Mouse (Mus musculus) heart, adult 8-10 months (tissue): ENCODE data around the gene Zfp358. TPM values are rescaled to one million over a fixed set of nuclear protein-coding genes. Genes with fewer than 3 reads are reported as not detected.

Experiments
- DNase-seq: peaks from one replicate; pipeline ENCODE4 v3.0.0; 2022; ENCODE audit warnings: low spot score
- total RNA-seq, 4 experiments: library from RNA; stranded (reverse); gene quantifications; 2 replicates each; pipeline ENCODE4 v1.2.4; 2022

The Zfp358 gene
- total RNA-seq, 4 experiments from 2014 or later = 24.2 to 30.9 (median 29.6) TPM

DNA sequence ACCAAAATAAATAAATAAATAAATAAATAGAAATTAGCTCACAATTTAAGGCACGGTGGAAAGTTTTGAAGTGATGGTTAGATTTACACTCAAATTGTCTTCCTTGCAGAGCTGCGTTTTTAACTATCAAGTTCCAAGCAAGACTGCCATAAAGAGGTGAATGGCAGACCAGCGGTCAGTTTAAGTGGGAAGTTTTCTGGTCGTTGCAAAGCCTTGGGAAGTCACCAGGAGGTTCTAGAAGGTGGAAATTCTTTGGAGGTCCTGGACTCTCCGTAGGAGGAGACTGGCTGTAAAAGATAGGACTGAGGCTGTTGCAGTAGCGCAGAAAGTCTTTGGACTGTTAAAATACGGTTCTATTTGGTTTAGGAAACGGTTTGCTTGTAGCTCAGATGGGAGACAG is 6.8 kb downstream of the Zfp358 start:
- DNase-seq = no peak

DNA sequence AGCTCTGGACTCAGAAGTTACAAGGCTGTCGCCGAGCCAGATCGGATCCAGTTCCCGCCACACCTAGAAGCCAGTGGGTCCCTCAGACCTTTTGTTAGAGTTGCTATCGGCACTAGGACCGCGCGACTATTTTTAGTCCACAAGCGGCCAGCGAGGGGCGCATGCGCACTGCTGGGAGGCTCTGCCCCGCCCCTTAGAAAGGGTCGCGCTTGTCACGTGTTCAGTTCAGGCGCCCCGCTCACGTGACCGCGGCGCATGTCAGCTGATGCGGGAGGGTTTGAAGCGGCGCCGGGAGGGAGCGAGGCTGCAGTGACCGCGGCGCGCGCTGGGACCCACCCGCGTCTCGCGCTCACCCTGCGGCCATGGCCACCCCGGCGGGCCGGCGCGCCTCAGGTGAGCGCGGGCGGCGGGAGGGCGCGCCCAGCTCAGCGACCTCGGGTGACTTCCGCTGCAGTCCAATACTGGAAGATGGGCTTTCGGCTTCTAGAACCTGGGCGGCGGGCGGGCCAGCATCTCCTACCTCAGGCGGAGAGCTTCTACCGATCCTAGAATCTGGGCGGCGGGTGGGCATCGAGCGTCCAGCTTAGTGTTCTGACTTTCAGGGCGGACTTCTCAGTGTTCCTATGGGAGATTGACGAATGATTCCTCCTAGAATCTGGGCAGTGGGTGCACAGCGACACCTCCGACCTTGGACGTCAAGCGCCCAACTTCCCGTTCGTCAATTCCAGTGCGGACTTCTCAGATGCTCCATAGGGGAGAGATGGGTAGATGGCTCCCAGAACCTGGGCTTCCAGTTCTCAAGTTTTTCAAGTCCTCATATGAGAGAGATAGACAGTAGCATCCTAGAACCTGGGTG is 7.5 kb downstream of the Zfp358 start, which contains the start of gene Mcoln1:
Gene Mcoln1, plus strand, starts transcription at position 223 of the 856 bp plus-strand sequence.
- peak; percentile 98 for DNase-seq

DNA sequence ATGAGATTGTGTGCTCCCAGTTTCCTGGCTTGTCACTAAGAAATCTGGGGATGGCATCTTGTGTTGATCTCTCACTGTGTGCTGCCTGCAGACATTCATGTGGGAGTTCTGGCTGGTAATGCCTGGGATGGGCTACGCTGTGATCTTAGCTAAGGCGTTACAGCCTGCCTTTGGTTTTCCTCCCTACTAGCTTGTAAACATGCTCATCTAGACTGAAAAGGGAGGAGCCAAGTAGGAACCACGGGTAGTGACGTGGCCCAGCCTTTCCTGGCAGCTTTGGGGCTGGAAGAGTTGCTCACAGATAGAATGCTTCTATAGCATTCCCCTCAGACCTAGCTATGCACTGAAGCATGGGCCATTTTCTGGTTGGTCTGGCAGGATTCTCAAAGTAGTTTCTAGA is 9.3 kb downstream of the Zfp358 start:
- DNase-seq = no peak

- DNase-seq = no peak
These were observed 15.2 kb downstream of the Zfp358 start for GRCm38 (mm10) chr8:3507979-3508754.

DNA sequence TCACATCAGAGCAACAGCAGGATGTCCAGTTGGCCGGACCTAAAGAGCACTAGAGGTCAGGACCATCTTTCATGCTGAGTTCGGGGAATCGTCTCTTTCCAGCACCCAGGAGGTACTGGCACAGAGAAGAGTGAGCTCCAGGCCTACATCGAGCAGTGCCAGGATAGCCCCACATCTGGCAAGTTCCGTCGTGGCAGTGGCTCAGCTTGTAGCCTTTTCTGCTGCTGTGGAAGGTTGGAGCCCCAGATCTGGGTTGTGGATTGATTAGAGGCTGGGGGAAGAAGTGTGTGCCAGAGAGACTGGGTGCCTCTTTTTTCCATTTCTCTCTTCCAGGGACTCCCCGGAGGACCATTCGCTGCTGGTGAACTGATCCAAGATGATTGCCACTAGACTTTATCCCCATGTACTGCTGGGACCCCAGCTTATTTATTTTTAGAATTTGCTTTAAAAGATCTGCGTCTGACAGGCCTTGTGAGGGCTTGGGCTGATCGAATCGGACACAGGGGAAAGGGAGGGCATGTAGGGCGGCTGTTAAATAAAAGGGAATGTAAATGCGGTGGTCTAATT is 21.8 kb downstream of the Zfp358 start:
- peak; percentile 13 for DNase-seq

DNA sequence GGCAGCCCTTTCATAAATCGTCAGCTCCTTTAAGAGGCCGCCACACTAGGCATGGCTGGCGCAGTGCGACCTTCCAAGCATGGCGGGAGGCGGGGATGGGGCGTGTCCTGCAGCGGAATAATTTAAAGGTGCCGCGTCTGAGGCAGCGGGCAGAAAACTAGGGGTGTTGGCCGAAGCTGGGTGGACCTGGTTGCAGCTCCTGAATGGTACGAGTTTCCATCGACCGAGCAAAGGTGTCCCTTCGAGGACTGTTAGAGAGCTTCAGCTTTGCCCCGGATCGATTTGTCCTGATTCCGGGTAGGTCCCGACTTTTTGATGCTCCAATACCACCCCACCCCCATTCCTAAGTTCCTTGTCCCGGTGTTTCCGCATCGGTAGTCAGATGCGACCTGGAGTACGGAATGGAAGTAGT is 22.3 kb downstream of the Zfp358 start, which contains the start of gene Pnpla6:
Gene Pnpla6, plus strand, starts transcription at position 125 of the 412 bp plus-strand sequence.
- peak; percentile 92 for DNase-seq

DNA sequence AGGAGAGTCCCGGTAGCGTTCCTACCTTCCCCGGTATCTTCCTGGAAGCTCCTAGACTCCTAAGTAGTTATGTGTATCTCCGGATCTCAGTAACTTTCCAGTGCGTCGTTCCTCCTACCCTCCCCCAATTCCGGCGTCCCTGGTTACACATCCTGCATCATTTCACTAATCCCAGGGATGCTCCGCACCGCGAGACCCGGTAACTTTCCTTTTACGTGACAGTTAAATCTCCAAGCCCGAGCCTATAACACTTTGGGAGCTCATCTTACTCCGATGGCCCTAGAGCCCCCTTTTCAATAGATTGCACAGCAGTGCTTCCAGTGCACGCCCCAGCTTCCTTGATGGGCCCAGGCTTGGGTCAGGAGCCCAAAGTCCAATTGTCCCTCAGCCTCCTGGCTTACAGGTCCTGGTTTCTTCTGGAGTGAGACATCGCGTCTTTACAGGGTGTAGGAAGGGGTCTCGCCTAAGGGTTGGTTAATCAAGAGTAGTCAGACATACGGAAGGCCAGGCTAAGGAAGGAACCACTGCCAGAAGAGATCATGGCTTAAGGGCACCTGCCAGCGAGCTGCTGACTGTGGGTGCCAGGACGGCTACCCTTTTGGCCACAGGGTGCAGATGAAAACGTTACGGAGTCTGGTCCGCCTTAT is 23.0 kb downstream of the Zfp358 start:
- peak; percentile 48 for DNase-seq

DNA sequence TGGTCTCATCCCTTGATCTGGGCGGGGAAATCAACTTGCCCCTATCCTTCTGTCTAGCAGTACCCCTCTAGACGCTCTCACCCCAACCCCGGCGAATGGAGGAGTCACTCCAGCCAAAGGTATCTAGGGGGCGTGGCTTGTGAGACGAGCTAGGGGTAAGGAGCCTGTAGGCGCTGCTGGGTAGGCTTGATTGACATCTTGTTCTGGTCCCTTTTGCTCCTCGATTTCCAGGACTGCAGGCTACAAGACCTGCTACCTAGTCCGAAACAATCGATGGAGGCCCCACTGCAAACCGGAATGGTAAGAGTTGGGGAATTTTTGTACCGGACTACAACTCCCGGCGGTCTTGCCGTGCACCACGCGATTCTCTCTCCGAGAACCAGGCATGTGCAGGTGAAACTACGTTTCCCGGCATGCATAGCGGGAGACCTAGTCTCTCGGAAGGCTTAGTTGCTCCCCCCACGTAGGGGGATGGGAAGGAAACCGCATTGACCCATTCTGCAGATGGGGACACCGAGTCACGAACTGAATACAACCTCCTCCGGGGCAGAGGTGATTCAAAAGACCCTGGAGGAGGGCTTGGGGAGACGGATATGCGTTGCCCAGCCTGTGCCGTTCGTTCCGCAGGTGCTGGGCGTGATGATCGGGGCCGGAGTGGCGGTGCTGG is 23.6 kb downstream of the Zfp358 start:
- DNase-seq = peak; percentile 94

DNA sequence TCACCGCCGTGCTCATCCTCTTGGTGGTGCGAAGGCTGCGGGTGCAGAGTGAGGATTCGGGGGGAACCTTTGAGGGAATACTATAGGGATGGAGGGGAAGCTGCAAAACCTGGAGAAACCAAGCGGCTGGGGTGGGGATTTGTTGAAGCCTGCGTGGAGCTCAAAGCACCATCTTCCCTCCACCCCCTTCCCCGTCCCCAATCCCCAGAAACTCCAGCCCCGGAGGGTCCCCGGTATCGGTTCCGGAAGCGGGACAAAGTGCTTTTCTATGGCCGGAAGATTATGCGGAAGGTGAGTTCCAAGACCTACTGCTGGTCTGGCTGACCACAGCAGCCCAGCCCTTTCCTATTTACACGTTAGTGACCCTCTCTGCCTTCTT is 24.2 kb downstream of the Zfp358 start:
- peak; percentile 47 for DNase-seq

GRCm38 (mm10) chr8:3522007-3522697 is 29.2 kb downstream of the Zfp358 start:
- DNase-seq = no peak

DNA sequence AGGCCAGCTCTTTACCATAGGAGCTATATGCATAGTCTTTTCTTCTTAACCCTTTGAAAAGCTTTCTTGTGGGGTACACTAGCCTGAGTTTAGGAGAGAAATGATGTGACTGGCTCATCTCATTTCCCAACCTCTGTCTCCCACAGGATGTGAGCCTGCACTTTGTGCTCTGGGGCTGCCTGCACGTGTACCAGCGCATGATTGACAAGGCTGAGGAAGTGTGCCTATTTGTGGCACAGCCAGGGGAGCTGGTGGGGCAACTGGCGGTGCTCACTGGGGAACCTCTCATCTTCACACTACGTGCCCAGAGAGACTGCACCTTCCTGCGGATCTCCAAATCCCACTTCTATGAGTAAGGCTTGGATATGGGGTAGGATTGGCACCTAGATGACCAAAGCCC is 37.9 kb downstream of the Zfp358 start:
- no peak for DNase-seq

DNA sequence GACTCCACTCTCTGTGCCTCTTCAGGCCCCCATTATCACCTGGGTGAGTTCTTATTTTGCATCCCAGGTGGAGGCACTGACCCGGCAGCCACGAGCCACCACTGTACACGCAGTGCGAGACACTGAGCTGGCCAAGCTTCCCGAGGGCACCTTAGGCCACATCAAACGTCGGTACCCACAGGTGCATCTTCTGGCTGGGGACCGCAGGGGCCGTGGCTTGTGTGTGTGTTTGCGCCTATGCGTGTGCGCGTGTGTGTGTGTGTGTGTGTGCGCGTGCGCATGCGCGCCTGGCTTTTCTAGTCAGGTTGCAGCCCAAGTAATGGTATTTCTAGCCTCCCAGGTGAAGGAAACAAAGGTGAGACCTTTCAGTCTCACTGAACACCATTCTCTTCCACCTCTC is 39.0 kb downstream of the Zfp358 start:
- no peak for DNase-seq

GRCm38 (mm10) chr8:3536053-3536841 is 43.3 kb downstream of the Zfp358 start:
- no peak for DNase-seq

- DNase-seq = no peak
These were observed 44.0 kb downstream of the Zfp358 start for GRCm38 (mm10) chr8:3536940-3537339.

- no peak for DNase-seq
These were observed 44.7 kb downstream of the Zfp358 start for GRCm38 (mm10) chr8:3537666-3538065.

GRCm38 (mm10) chr8:3539146-3539545 is 46.2 kb downstream of the Zfp358 start:
- DNase-seq = no peak

- DNase-seq = no peak
These were observed 47.1 kb downstream of the Zfp358 start for GRCm38 (mm10) chr8:3540076-3540475.

DNA sequence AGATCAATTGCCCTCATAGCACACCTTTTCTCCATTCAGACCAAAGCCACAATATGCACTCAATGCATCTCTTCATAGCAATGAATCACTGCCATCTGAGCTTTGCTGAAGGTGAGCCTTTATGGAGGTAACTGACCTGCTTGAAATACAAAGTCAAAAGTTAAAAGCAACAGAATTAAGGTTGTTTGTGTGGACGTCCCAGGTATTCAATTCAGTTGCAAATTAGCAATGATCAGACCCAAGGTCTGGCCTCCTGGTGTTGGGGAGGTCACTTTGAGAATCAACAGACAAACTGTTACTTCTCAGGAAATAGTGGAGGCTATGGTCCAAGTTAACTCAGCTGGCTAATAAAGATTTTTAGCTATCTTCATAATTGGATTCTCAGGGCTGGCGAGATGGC is 53.6 kb downstream of the Zfp358 start:
- no peak for DNase-seq
